Mouse (Mus musculus): ENCODE measurements around the gene Pm20d1.
"Not testable (repeated sequence)": the region's sequence is repeated elsewhere in the genome, so short reads cannot be mapped to it uniquely, and the experiment has no call there.

Gene Pm20d1

GRCm38 (mm10) chr1:131794591-131794990 lies 2.6 kb upstream of the Pm20d1 start:
- DNase-seq (ENCODE audit: low spot score): no peak

- DNase-seq (ENCODE audit: low spot score): no peak
These were observed 2.0 kb upstream of the Pm20d1 start for GRCm38 (mm10) chr1:131795171-131795570.

- no peak for DNase-seq (ENCODE audit: low spot score)
These were observed 2.8 kb downstream of the Pm20d1 start for GRCm38 (mm10) chr1:131800001-131800400.

GRCm38 (mm10) chr1:131801071-131801470 lies 3.9 kb downstream of the Pm20d1 start:
- DNase-seq (ENCODE audit: low spot score): no peak

GRCm38 (mm10) chr1:131802652-131803051 lies 5.5 kb downstream of the Pm20d1 start:
- DNase-seq (ENCODE audit: low spot score): no peak

GRCm38 (mm10) chr1:131804166-131804565 lies 7.0 kb downstream of the Pm20d1 start:
- DNase-seq (ENCODE audit: low spot score): no peak

GRCm38 (mm10) chr1:131808986-131809385 lies 11.8 kb downstream of the Pm20d1 start:
- no peak for DNase-seq (ENCODE audit: low spot score)

GRCm38 (mm10) chr1:131809651-131810050 lies 12.5 kb downstream of the Pm20d1 start:
- no peak for DNase-seq (ENCODE audit: low spot score)

- no peak for DNase-seq (ENCODE audit: low spot score)
These were observed 14.2 kb downstream of the Pm20d1 start for GRCm38 (mm10) chr1:131811393-131811792.

- DNase-seq (ENCODE audit: low spot score): no peak
These were observed 14.8 kb downstream of the Pm20d1 start for GRCm38 (mm10) chr1:131812006-131812405.

GRCm38 (mm10) chr1:131812631-131813295 lies 15.6 kb downstream of the Pm20d1 start:
- DNase-seq (ENCODE audit: low spot score): no peak

GRCm38 (mm10) chr1:131813731-131814130 lies 16.6 kb downstream of the Pm20d1 start:
- DNase-seq (ENCODE audit: low spot score): no peak

GRCm38 (mm10) chr1:131814191-131814590 lies 17.0 kb downstream of the Pm20d1 start:
- DNase-seq (ENCODE audit: low spot score): no peak

GRCm38 (mm10) chr1:131816886-131817285 lies 19.7 kb downstream of the Pm20d1 start:
- no peak for DNase-seq (ENCODE audit: low spot score)

GRCm38 (mm10) chr1:131820353-131820752 lies 23.2 kb downstream of the Pm20d1 start:
- not testable (repeated sequence) for DNase-seq (ENCODE audit: low spot score)

GRCm38 (mm10) chr1:131820887-131821328 lies 23.7 kb downstream of the Pm20d1 start:
- DNase-seq (ENCODE audit: low spot score): no peak

GRCm38 (mm10) chr1:131822292-131822691 lies 25.1 kb downstream of the Pm20d1 start:
- DNase-seq (ENCODE audit: low spot score): peak; percentile 24

- DNase-seq (ENCODE audit: low spot score): no peak
These were observed 25.8 kb downstream of the Pm20d1 start for GRCm38 (mm10) chr1:131822856-131823492.

GRCm38 (mm10) chr1:131823563-131823962 lies 26.4 kb downstream of the Pm20d1 start:
- no peak for DNase-seq (ENCODE audit: low spot score)

- DNase-seq (ENCODE audit: low spot score): no peak
These were observed 27.5 kb downstream of the Pm20d1 start for GRCm38 (mm10) chr1:131824528-131825181.

GRCm38 (mm10) chr1:131827207-131827786 lies 30.1 kb downstream of the Pm20d1 start, which contains the start of gene Slc41a1:
Slc41a1 (plus strand) TSS chr1:131827493.
- DNase-seq (ENCODE audit: low spot score): no peak

- DNase-seq (ENCODE audit: low spot score): peak; percentile 89
These were observed 30.6 kb downstream of the Pm20d1 start for GRCm38 (mm10) chr1:131827787-131828258.
